Mouse (Mus musculus) neural tube, embryonic 14.5 days (tissue): ENCODE results near the gene Gm4340. TPM values are rescaled to one million over a fixed set of nuclear protein-coding genes. Genes with fewer than 3 reads are reported as not detected.
"Not testable (repeated sequence)": the region's sequence is repeated elsewhere in the genome, so short reads cannot be mapped to it uniquely, and the experiment has no call there.

ENCODE experiments used
- ATAC-seq: fragments of 200-750 bp; cut with Nextera tagmentation; 2 replicates; pipeline ENCODE4 v1.8.0; 2017; ENCODE audit warnings: low read depth, mild to moderate bottlenecking, moderate TSS enrichment, moderate library complexity
- H3K27ac ChIP-seq: fragments of 300-500 bp; sonication (generic); 2 replicates; pipeline ENCODE4 v1.5.1; 2014; ENCODE audit warnings: low read depth, mild to moderate bottlenecking, control low read depth, low read length, moderate library complexity, mixed read lengths
- H3K27me3 ChIP-seq: fragments of 300-500 bp; sonication (generic); 2 replicates; pipeline ENCODE4 v1.6.1; 2014; ENCODE audit warnings: low read length; ENCODE audit not compliant: control insufficient read depth, insufficient read depth
- H3K36me3 ChIP-seq: fragments of 300-500 bp; sonication (generic); 2 replicates; pipeline ENCODE4 v1.6.1; 2014; ENCODE audit warnings: low read length, mixed read lengths; ENCODE audit not compliant: control insufficient read depth, insufficient read depth
- H3K4me1 ChIP-seq: fragments of 300-500 bp; sonication (generic); 2 replicates; pipeline ENCODE4 v1.6.1; 2014; ENCODE audit warnings: low read length; ENCODE audit not compliant: control insufficient read depth, insufficient read depth
- H3K4me2 ChIP-seq: fragments of 300-500 bp; sonication (generic); 2 replicates; pipeline ENCODE4 v1.6.1; 2014; ENCODE audit warnings: mild to moderate bottlenecking, low read depth, low read length, control low read depth
- H3K4me3 ChIP-seq: fragments of 300-500 bp; sonication (generic); 2 replicates; pipeline ENCODE4 v1.5.1; 2014; ENCODE audit warnings: low read depth, low read length, control low read depth, mixed read lengths
- H3K9ac ChIP-seq: fragments of 300-500 bp; sonication (generic); replicated peaks from 2 replicates; pipeline ENCODE4 v1.6.1; 2014; ENCODE audit warnings: low read depth, mild to moderate bottlenecking, control low read depth, low read length, mixed read lengths
- H3K9me3 ChIP-seq: fragments of 300-500 bp; sonication (generic); 2 replicates; pipeline ENCODE4 v1.6.1; 2016; ENCODE audit warnings: low read length; ENCODE audit not compliant: control insufficient read depth
- WGBS: fragments of 180-500 bp; shearing (Covaris S2); extraction: QIAGEN DNeasy Blood & Tissue Kit; methylation state at CpG from one replicate; pipeline ENCODE4 v1.1.7; 2014; 5-methylcytosine and 5-hydroxymethylcytosine counted together
- polyA plus RNA-seq: library from polyadenylated mRNA; unstranded; fragments of >200 nt; fragmentation: Nextera tagmentation; extraction: Ambion mirVana; gene quantifications from 2 replicates; pipeline ENCODE4 v1.2.1, GENCODE M21; 2014

Gm4340 gene
- not detected in 2 replicates for polyA plus RNA-seq

GRCm38 (mm10) chr10:104193742-104194141 lies at the start of gene Gm4340:
TSS of gene Gm4340 (plus strand) at chr10:104194042.
- not testable (repeated sequence) for H3K9ac ChIP-seq, H3K9me3 ChIP-seq, H3K27ac ChIP-seq, H3K36me3 ChIP-seq, H3K4me2 ChIP-seq, H3K27me3 ChIP-seq, ATAC-seq, H3K4me1 ChIP-seq, H3K4me3 ChIP-seq
- no CpG with 5 or more reads among the region's 3 CpGs for WGBS

DNA sequence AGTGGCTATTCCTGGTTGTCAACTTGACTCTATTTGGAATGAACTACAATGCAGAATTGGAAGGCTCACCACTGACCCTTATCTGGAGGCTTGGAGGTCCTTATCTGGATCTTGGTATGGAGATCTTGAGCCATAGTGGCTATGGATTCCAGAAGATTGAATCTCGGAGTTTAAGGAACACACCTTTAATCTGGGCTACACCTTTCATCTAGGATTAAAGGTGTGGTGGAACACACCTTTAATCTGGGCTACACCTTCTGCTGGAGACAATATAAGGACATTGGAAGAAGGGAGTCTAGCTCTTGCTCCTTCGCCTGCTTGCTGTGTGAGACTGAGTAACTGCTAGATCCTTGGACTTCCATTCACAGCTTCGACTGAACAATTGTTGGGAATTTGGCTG lies 42.6 kb upstream of the Gm4340 start, which contains the start of gene Gm6763:
TSS of gene Gm6763 (plus strand) at position 301 of the 400 bp plus-strand sequence.
- H3K4me3 ChIP-seq, H3K4me2 ChIP-seq, H3K27me3 ChIP-seq, H3K27ac ChIP-seq, H3K36me3 ChIP-seq, H3K9me3 ChIP-seq, H3K9ac ChIP-seq, H3K4me1 ChIP-seq, ATAC-seq: not testable (repeated sequence)
- no CpG with 5 or more reads among the region's 3 CpGs for WGBS

DNA sequence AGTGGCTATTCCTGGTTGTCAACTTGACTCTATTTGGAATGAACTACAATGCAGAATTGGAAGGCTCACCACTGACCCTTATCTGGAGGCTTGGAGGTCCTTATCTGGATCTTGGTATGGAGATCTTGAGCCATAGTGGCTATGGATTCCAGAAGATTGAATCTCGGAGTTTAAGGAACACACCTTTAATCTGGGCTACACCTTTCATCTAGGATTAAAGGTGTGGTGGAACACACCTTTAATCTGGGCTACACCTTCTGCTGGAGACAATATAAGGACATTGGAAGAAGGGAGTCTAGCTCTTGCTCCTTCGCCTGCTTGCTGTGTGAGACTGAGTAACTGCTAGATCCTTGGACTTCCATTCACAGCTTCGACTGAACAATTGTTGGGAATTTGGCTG lies 34.1 kb upstream of the Gm4340 start, which contains the start of gene Gm8764:
TSS of gene Gm8764 (plus strand) at position 301 of the 400 bp plus-strand sequence.
- H3K9me3 ChIP-seq, ATAC-seq, H3K27me3 ChIP-seq, H3K4me2 ChIP-seq, H3K36me3 ChIP-seq, H3K4me3 ChIP-seq, H3K27ac ChIP-seq, H3K9ac ChIP-seq, H3K4me1 ChIP-seq: not testable (repeated sequence)
- WGBS, result no CpG with 5 or more reads among the region's 3 CpGs

DNA sequence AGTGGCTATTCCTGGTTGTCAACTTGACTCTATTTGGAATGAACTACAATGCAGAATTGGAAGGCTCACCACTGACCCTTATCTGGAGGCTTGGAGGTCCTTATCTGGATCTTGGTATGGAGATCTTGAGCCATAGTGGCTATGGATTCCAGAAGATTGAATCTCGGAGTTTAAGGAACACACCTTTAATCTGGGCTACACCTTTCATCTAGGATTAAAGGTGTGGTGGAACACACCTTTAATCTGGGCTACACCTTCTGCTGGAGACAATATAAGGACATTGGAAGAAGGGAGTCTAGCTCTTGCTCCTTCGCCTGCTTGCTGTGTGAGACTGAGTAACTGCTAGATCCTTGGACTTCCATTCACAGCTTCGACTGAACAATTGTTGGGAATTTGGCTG lies 25.6 kb upstream of the Gm4340 start, which contains the start of gene Gm21304:
TSS of gene Gm21304 (plus strand) at position 301 of the 400 bp plus-strand sequence.
- not testable (repeated sequence) for H3K4me1 ChIP-seq, ATAC-seq, H3K9ac ChIP-seq, H3K9me3 ChIP-seq, H3K4me2 ChIP-seq, H3K27me3 ChIP-seq, H3K36me3 ChIP-seq, H3K4me3 ChIP-seq, H3K27ac ChIP-seq
- no CpG with 5 or more reads among the region's 3 CpGs for WGBS

DNA sequence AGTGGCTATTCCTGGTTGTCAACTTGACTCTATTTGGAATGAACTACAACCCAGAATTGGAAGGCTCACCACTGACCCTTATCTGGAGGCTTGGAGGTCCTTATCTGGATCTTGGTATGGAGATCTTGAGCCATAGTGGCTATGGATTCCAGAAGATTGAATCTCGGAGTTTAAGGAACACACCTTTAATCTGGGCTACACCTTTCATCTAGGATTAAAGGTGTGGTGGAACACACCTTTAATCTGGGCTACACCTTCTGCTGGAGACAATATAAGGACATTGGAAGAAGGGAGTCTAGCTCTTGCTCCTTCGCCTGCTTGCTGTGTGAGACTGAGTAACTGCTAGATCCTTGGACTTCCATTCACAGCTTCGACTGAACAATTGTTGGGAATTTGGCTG lies 17.1 kb upstream of the Gm4340 start, which contains the start of gene Gm21312:
TSS of gene Gm21312 (plus strand) at position 301 of the 400 bp plus-strand sequence.
- not testable (repeated sequence) for H3K9ac ChIP-seq, H3K27ac ChIP-seq, H3K4me3 ChIP-seq, H3K27me3 ChIP-seq, H3K36me3 ChIP-seq, H3K4me2 ChIP-seq, H3K9me3 ChIP-seq, H3K4me1 ChIP-seq, ATAC-seq
- WGBS, result no CpG with 5 or more reads among the region's 3 CpGs

GRCm38 (mm10) chr10:104185233-104185632 lies 8.6 kb upstream of the Gm4340 start, which contains the start of gene Gm20765:
TSS of gene Gm20765 (plus strand) at chr10:104185533.
- H3K27ac ChIP-seq, H3K9me3 ChIP-seq, ATAC-seq, H3K4me2 ChIP-seq, H3K4me1 ChIP-seq, H3K9ac ChIP-seq, H3K4me3 ChIP-seq, H3K36me3 ChIP-seq, H3K27me3 ChIP-seq: not testable (repeated sequence)
- WGBS, result no CpG with 5 or more reads among the region's 3 CpGs

- Histone ChIP-seq H3K27ac (no peak overlapping the region), H3K9ac (no peak overlapping the region), H3K4me3 (no peak overlapping the region), H3K27me3 (no peaks in the 10 kb centered on the region), H3K4me2 (no peak overlapping the region), H3K9me3 (no peaks in the 10 kb centered on the region), H3K36me3 (no peaks in the 10 kb centered on the region), H3K4me1 (no peaks in the 10 kb centered on the region)
- no peak for ATAC-seq
- WGBS, result 83% methylated on average over 1 of the region's 1 CpGs
Measured at GRCm38 (mm10) chr10:104209655-104210054, 15.8 kb downstream of the Gm4340 start.

- Histone ChIP-seq H3K4me1 (no peaks in the 10 kb centered on the region), H3K4me3 (no peak overlapping the region), H3K36me3 (no peaks in the 10 kb centered on the region), H3K27me3 (no peaks in the 10 kb centered on the region), H3K9ac (no peak overlapping the region), H3K9me3 (no peaks in the 10 kb centered on the region), H3K4me2 (no peak overlapping the region), H3K27ac (no peak overlapping the region)
- ATAC-seq, result no peak
- 88% methylated on average over 3 of the region's 3 CpGs for WGBS
Measured at GRCm38 (mm10) chr10:104210268-104210990, 16.6 kb downstream of the Gm4340 start.

DNA sequence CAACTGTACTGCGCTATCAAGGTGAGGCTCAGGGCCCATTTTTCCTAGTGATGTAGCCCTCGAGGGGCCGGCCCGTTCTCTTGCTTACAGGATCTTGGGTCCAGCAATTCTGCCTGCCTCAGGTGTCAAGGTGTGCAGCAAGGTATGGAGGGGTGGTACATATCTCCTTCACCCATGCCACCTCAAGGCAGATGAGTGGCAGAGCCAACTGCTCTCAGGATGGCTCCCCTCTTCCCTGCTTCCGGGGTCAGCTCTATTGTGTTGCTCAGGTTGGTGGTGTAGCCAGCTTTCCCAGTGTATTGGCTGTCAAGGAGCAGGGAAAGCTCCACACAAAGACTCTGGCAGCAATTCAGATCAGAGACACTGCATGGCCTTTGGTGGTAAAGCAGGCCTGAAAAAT lies 20.7 kb downstream of the Gm4340 start:
- Histone ChIP-seq H3K27me3 (no peaks in the 10 kb centered on the region), H3K9ac (no peak overlapping the region), H3K9me3 (no peaks in the 10 kb centered on the region), H3K4me3 (no peak overlapping the region), H3K4me2 (no peak overlapping the region), H3K27ac (no peak overlapping the region), H3K36me3 (no peaks in the 10 kb centered on the region), H3K4me1 (no peaks in the 10 kb centered on the region)
- ATAC-seq, result no peak
- WGBS, result 91% methylated on average over 5 of the region's 5 CpGs
